Mouse (Mus musculus) megakaryocyte progenitor cell, adult 5-6 weeks (primary cell): ENCODE results near the gene Ptprd. TPM values are rescaled to one million over a fixed set of nuclear protein-coding genes. Genes with fewer than 3 reads are reported as not detected.

ENCODE experiments used
- ATAC-seq: replicated peaks from 2 replicates; pipeline ENCODE4 v1.8.0; 2016; ENCODE audit warnings: mild to moderate bottlenecking, moderate TSS enrichment, inconsistent platforms; ENCODE audit not compliant: poor library complexity
- total RNA-seq, 2 experiments: library from RNA; stranded (forward) in 1 of 2; stranded (reverse) in 1 of 2; fragments of 157-497, 149-512 nt in 1 of 2; fragments of 200-1000 nt in 1 of 2; gene quantifications; 2 replicates each; pipeline versions ENCODE4 v1.2.3 to v1.2.4; 2015 to 2017

Ptprd gene
- total RNA-seq, 2 experiments from 2014 or later = not detected

DNA sequence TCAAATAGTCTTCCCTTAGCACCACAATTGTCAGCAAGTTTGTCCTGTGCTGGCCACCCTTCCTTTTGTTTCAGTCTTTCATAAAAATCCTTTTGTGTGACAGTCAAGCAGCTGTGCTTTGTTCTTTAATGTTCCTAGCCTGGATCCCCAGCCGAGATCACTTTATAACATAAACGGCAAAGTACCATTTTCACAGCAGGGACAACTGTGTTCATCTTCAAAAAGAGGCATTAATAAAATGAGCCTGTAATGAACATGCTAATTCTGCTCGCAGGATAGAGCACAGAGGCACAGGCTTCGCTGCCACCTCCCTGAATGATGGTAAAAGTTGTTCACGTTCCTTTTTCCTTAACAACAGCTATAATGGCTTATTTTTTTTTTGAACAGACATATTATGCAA, 1972.7 kb downstream of the Ptprd start:
- no peak for ATAC-seq

DNA sequence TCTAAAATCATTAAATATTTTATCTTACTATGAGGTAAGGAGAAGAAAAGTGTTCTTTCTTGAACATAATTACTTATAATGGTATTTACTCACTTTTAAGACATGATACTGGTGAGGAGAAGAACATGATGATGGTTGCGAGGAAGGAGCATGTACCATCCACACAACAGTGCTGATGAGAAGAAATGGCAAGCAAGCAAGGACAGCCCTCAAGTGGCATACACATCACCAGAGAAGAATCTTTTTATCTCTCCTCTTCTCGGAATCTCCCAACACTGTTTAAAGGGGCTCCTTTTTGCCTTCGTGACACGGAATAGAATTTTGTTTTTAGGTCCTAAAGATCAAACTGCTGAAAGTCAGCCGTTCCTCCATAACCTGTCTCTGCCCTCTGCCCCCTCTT, 1973.2 kb downstream of the Ptprd start:
- ATAC-seq = no peak

DNA sequence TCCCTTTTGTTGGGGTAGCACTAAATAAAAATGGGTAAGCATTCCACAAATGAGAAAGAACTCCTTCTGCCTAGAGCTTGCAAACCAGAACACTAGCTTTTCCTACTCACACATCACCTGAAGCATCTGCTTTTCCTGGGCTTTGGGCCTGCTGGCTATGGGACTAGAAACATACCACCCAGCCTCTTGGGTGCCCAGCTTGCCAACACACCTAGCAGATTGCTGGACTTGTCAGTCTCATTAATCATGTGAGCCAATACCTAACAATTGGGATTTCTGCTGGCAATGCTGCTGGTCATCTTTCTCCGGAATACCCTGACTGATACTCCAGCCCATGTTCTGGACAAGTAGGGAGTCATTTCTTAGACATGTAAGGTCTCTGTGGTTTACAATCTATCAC, 1973.9 kb downstream of the Ptprd start:
- ATAC-seq = no peak

DNA sequence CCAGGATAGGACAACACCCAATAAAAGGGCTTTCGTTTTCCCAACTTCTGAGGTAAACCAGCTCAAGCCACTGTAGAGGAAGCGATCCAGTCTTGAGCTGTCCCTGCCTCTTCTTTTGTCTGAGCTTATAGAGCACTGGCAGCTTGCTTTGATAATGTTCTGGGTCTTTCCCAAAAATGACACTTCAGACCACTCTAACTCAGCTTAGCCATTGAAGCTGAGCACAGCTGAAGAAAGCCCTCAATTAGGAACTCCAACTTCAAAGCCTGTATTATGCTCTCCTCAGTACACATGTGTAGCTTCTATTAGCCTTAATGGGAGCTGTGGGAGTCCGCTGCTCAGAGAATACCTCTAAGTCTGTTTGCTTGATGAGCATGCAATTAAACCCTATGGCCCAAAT, 1988.0 kb downstream of the Ptprd start:
- ATAC-seq = no peak

DNA sequence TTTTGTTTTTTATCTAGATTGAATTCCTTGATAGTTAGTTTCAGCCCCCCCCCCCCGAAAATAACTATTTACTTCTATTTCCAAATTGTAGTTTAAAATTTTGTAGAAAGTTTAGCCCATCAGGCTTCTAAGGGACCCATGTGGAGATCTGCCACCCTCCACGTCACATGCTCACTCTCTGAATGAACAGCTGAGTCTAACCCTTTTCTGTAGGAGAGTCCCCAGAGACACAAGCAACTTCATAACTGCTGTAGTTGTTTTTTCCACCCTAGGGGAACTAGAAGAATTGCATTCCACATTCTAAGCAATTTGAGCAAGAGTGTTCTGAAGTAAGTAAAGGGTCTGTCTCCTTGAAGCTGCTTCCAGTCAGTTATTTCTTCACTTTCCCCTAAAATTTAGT, 1989.2 kb downstream of the Ptprd start:
- no peak for ATAC-seq

DNA sequence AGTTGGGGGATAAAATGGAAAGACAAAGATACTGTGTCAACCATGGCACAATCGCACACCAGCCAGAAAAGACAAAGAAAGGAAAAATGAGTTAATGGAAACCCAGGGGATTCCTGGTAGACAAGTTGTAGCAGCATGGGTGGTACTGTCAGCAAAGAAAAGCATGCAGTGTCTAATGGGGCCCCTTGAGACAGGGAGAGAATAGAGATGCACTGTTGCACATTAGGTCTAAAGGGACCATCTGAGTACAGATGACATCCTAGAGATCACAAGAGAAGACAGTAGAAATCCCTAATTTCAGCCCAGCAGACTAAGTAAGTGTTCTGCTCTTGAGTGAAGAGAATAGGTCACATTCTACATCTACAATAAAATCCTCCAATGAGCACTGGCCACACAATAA, 1993.7 kb downstream of the Ptprd start:
- ATAC-seq = no peak

DNA sequence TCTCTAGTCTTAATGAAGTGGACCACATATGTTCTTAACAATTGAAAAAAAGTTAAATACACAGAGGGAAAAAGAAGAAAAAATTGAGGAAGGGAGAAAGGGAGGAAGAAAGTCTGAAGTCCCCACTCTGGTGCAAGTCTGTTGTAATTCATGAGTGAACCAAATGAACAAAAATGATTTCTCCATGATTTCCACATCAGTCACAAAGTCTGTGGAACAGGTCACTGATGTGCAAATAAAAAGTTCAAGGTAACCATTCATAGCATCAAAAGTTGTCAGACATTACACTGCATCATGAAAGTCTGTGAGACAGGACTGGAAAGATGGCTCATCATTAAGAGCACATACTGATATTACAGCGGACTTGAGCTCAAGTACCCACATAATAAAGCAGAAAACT, 1996.6 kb downstream of the Ptprd start:
- no peak for ATAC-seq

DNA sequence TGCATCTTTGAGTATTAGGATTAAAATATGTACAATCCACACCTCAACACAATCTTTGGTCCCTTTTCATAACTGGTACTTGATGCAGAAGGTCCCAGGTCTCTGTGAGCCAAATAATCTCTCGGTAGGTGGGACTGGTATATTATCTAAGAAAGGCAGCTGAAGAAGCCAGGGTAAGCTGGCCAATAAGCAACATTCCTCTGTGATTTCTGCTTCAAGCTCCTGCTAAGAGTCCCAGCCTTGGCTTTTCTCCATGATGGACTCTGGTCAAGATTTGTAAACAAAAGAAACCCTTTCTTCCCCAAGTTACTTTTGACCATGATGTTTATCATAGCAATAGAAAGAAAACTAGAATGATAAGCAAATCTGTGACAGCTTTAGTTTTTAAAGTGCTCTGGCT, 2012.4 kb downstream of the Ptprd start:
- no peak for ATAC-seq

DNA sequence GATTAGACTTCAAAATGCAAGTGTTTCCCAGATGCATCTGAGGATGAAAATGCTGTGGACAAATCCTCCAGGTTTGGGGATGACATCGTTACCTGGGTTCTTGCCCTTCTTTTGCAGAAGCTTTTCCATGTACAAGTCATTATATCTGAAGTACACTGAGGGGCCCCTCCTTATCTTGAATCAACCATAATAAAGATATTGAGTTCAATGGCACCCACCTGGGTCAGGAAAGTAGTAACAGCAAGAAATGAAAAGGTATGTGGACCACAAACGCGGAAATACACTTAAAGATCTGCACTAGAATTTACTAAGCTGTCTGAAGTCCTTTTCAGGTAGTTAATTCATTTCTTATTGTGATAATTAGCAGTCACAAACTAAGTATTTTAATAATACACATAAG, 2017.0 kb downstream of the Ptprd start:
- ATAC-seq = no peak

DNA sequence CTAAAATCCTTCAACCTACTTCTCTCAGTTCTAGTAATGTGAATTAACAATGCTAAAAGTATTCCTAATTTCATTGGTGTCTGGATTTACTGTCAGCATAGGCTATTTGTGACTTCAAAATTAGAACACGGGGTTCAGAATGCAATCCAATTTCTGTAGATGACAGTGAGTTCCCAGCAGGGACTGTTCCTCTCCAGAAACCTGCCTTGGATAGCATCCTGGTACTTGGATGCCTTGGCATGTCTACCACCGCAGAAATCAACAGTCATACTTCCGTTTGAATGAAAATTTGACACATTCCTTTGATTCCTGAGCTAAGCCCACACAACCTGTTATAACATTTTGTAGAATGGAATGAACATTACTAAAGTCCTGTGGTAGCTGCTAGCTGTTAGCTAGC, 2018.3 kb downstream of the Ptprd start:
- no peak for ATAC-seq

DNA sequence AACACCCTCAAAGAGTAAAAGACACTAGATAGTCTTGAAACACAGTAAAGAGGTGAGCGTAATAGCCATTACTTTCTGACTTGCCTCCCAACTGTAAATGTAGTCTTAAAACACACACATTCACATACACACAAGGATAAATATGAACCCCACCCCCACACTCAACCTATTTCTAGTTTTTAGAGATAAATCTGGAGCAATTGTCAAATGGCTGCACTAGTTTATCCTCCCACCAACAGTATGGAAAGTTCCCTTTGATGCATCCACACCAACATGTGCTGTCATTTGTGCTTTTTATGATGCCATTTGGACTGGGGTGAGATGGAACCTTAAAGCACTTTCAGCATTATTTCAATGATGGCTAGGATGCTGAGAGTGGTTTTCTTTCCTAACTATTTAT, 2019.7 kb downstream of the Ptprd start:
- no peak for ATAC-seq

DNA sequence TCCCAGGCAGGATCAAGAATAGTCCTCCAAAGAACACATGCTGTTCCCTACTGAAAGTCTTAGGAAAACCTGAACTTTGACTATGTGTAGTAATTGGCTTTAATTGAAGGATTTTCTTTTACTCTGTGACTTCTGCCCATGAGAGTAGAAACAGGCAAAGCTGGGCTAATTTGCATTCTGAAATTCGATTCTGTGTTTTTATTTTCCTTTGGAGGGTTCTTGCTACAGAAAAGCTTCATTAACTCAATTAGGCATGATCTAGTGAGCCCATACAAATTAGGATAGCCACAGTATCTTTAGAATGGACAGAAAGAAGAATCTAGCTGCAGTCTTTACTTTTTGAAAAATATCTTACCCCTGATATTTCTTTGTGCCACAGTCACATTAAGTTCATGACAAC, 2021.0 kb downstream of the Ptprd start:
- ATAC-seq = no peak

DNA sequence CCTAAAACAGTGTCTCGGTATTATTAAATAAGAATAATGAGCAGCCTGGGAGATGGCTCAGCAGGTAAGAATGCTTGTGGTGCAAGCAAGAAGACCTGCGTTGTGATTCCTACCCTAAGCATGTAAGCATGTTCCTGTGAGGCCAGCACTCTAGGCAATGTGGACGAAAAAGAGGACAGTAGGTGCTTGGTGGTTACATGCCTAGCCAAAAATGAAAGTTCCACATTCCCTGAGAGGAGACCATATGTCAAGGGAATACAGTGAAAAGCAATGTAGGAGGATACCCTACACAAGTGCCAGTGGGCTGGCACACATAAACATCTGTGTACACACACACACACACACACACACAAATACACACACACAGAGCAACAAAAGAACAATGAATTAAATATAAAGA, 2028.7 kb downstream of the Ptprd start:
- ATAC-seq = no peak

DNA sequence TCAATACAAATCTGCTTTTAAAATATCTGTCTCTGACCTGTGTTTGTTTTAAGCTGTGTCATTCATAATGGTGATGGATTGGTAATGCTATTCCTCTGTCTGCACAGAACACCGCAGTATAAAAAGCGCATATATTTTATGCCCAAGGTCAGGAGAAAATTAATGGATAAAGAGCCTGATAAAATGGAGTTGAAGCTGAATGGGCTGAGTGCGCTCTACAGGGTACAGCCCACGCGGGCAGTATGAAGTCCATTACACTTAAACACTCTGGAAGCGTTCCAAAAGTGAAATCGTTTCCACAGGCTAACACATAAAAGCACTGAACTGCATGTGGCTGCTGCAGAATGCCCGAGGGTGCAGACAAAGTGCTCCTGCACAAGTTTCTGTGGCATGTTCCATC, 2032.3 kb downstream of the Ptprd start:
- ATAC-seq = no peak

DNA sequence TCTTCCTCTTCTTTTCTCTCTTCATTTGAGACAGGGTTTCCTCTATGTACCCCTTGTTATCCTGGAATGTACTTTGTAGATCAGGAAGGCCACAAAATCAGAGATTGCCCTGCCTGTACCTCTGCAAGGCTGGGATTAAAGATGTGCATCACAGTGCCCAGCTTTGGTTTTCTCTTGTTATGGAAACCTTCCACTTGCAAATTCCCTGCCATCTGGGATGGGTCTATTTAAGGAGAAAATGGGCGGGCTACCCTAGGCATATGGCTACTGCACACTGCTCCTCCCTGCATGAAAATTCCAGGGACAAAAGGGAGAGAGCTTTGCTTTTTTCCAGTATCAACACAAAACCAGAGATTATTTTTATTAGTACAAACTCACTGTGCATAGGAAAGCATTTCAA, 2036.7 kb downstream of the Ptprd start:
- no peak for ATAC-seq

DNA sequence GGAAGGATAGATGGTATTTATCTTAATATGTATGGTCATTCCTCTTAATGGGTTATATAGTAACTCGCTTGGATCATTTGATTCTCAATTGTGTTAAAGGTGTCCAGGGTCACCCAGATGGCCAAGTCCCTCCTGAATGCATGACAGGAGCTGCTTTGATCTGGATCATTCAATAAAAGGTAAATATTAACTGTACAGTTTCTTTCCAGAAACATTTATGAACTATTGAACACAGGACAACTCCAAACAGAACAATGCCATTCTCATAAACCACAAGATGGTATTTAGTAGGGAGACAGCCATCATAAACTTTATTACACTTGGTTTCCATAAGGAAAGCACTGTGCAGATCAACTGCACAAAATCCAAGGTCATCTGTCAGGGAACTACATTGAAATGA, 2056.0 kb downstream of the Ptprd start:
- ATAC-seq = no peak

DNA sequence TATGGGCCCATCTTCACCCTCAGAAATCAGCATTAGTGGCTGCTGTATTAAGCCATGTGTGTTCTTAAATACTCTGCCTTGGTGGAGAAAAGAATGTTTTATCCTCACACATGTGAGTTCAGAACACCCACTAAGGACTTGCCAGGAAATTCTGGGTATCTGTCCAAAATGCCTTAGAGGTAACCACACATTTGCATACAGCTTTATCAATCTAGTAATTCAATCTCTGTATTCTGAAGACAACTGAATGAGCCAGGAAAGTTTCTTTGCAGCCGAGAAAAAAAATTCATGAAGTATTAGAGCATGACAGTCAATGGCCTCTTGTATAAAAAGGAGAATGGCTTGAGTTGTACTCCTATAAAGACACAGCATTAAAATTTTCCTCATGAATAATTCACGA, 2057.6 kb downstream of the Ptprd start:
- no peak for ATAC-seq

DNA sequence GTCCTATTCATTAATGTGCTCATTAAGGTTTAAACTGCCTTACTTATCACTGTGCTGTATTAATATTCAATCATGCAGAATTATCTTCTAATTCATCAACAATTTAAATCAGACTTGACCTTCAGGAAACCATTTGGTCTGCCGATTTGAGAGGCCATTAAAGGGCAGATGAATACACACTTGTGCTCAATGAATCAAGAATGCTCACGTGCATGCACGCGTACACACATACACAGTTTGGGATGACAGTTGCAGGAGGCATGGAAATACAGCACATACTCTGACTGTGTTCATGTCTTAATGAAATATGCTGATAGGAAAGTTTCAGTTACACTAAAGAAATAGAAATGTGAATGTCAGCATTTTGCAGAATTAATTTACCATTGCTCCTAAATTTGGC, 2066.8 kb downstream of the Ptprd start:
- ATAC-seq = no peak

DNA sequence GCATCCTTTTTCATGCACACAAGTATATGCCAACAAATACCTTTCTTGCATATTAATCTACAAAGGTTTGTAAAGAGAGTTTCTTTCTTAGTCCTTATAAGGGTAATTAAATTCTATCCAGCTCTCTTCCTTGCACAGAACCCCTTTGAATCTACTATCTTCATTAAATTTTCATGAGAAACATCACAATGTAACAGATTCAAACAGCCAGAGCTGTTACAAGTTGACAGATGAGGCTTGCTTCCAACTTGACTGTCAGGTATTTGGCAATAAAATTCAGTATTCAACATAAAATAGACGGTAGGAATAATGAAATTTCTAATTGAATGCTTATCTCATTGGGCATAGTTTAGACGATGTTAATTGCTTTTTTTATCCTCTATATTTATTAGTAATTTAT, 2067.4 kb downstream of the Ptprd start:
- no peak for ATAC-seq

DNA sequence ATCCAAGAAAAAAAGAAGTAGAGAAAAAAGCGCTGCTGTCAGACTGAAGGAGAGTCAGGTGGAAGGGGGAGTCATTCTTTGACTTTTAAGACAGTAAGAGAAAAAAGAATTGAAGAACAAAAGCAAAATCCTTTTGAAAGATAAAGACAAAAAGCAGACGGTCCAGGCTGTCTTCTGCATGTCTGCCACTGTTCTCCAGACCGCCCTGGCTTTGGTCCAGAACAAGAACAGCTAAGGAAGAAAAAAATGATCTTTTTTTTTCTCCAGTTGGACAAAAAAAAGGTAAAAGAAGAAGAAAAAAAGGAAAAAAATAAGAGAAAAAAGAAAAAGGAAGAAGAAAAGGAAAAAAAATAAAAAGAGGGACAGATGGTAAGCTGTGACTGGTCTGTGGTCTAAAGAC, 2073.9 kb downstream of the Ptprd start:
- no peak for ATAC-seq

DNA sequence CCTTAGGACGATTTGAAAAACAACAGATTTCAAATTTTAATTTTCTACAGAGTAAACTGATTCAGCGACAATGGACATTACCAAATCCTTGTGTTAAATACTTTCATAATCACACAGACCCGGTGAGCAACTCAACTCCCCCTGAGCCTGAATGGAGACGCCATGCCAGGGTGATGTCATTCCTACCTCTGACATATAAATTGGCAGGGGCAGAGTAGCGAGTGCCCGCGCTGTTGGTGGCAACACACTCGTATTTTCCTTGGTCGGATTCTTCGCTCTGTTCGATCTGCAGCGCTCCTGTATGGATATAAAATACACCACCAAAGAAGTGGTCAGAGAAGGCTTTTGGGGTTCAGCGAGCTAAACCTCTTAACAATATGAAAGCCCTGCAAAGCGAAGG, 2075.1 kb downstream of the Ptprd start:
- no peak for ATAC-seq

DNA sequence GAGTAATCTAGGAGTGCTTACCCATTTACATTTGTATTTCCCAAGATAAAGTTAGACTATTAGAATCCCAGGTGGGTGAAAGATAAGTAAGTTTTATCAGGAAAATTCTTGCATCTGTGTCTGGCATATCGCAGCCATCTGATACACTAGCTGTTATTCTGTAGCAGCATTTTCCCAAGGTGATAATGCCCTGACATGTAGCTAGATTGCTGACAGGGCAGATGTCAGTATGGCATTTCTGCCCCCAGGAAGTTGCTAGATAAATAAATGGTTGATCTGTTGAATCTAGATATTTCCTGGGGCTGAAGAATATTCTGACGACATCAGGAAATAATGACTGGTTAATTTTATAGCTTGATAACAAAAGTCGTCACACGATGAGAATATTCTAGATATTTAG, 2119.9 kb downstream of the Ptprd start:
- no peak for ATAC-seq

DNA sequence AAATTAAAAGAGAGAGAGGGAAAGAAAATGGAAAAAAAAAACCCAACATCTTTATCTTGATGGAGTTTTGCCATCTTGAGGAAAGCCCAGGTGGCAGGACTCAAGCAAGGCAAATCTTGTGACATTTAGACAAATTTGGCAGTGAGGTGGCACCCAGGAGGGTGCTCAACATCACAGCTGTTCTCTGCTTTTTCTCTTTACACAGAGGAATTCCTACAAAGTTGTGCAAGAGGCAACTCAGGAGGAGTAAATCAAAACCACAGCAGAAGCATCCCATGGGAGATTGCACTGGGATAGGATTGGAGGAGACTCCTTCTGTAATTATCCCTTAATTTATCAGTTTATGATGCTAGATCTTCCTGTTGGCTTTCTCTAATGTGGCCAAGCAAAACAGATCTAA, 2121.9 kb downstream of the Ptprd start:
- no peak for ATAC-seq

DNA sequence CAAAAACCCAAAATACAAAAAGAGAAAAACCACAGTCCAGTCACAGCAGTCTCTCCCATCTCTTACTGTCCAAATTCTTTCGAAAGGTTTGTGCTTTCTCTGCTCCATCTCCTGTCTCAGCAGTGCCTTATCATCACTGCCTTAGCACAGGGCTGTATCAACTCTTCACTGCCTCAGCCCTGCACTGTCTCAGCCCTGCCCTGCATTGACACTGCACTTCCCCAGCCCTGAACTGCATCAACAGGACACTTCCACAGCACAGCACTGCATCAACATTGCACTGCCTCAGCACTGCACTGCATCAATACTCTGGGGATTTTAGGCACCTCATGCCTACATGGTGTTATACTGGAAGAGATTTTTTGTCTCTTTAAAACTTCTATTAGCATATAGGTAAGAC, 2135.7 kb downstream of the Ptprd start:
- no peak for ATAC-seq
